Mouse (Mus musculus): ENCODE data around the gene Lgals4.
"Not testable (repeated sequence)": the region's sequence is repeated elsewhere in the genome, so short reads cannot be mapped to it uniquely, and the experiment has no call there.

Gene Lgals4

GRCm38 (mm10) chr7:28865481-28866300 lies 32.0 kb downstream of the Lgals4 start:
- DNase-seq (ENCODE audit: low read depth) = peak; percentile 99

- DNase-seq (ENCODE audit: low read depth) = peak; percentile 59
Measured at GRCm38 (mm10) chr7:28866769-28867507, 33.3 kb downstream of the Lgals4 start.

DNA sequence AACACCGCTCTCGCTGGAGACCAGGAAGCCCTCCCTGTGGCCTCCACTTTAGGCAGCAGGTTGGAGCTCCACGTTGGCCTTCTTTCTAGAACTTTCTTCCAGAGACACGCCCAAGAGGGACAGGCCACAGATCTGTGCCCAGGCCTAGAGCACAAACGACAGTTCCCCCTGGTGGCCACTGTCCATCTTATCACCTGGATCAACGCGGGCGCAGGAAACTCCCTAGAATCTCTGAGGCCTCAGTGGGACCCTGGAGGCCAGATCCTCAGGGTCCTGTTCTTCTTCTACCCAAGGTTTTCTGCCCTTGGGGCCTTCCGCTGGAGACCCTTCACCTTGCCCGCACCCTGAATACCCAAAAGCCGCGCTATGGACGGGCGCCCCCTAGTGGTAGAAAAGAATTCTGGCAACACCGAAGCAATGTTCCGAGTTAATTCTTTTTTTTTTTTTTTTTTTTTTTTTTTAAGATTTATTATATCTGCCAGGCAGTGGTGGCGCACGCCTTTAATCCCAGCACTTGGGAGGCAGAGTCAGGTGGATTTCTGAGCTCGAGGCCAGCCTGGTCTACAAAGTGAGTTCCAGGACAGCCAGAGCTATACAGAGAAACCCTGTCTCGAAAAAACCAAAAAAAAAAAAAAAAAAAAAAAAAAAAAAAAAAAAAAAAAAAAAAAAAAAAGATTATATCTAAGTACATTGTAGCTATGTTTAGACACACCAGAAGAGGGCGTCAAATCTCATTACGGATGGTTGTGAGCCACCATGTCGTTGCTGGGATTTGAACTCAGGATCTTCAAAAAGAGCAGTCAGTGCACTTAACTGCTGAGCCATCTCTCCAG lies 34.1 kb downstream of the Lgals4 start:
- peak; percentile 95 for DNase-seq (ENCODE audit: low read depth)

DNA sequence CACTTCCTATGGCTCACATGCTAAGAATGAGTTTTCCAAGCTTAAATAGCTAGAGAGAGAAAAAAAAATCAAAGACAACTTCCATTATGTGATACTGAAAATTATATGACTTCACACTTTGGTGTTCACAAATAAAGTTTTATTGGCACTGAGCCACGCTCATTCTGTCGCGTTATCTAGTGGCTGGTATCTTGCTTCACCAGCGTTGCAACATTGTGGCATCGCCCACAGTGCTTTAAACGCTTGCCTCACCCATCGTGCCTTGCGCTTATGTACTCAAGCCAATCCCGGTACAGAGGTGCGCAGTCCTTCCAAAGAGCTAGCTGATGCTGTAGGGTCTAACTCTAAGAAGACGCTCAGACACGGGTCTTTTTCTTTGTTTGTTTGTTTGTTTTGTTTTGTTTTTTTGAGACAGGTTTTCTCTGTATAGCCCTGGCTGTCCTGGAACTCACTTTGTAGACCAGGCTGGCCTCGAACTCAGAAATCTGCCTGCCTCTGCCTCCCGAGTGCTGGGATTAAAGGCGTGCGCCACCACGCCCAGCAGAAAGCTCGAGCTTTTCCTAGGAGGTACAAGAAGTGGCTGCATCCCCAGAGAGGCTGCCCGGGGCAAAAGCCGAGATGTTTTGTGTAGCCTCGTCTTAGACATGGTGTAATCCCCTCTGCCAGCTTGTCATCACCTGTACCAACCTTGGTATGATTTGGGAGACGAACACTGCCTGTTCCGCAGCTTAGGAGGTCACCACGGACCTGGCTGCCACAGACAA lies 37.4 kb downstream of the Lgals4 start:
- DNase-seq (ENCODE audit: low read depth) = no peak

DNA sequence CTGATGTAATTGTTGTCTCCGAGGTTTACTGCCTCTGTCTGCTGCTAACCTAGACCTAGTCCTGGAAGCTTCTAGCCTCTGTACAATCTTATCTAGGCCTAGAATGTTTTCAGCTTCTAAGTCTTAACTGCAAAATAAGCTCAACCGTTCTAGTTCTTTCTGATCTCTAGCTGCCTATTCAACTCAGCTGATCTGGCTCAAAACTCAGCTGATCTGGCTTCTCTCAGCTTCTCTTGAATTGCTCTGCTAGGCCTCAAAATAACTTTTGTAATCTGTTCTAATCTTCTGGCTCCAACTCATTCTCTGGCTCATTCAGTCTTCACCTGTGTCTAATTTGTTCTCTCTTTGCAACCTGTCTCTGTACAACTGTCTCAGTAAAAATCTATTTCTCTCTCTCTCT lies 40.9 kb downstream of the Lgals4 start:
- no peak for DNase-seq (ENCODE audit: low read depth)

DNA sequence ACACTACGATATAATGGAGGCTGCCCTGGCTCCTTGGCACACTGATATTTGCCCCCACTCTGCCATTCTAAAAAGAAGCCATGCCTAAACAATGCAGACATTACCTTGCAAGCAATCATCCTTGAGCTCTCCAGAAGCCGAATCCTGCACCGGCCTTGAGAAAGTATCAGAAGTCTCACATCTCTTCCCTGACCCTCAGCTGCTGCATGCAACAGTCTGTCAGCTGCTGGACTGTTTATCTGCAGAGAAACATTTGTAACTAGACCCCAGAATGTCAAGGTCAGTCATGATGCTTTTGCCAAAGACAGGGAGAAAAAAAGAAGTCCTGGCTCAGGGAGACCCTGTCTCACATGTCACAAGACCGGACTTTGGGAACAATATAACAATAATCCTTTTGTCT lies 42.4 kb downstream of the Lgals4 start:
- DNase-seq (ENCODE audit: low read depth) = no peak

DNA sequence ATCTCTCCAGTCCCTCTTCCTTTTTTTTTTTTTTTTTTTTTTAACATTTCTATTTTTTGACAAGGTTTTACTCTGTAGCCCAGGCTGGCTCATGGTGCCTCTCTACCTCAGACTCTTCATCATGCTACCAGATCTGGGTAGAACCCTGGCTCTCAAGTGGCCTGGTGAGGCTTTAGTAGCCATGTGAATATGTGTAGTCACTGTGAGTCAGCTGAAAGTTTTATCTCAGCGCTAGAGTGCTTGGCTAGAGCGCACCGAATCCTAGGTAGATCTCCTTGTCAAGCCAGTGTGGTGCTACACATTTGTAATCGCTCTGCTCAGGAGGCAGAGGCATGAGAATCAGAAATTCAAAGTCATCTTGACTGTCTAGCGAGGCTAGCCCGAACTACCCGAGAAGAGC lies 43.5 kb downstream of the Lgals4 start:
- no peak for DNase-seq (ENCODE audit: low read depth)

- DNase-seq (ENCODE audit: low read depth) = no peak
Measured at GRCm38 (mm10) chr7:28877856-28878255, 44.2 kb downstream of the Lgals4 start.

DNA sequence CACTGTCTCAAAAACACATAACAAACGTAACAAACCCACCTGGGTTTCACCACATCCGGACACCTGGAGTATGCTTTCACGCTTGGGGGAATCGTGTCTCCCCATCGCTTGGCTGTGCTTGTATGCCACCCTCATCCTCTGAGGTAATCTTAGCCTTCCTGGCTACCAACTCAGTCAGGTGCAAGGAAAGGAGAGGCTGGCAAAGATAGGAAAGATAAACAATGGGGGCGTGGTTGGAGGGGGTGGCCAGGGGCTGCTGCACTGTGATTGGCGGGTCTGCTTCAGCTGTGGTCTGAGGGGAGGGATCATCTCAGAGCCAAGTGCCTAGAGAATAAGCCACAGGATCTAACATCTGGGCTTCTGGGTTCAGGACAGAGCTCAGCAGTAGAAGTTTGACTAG lies 46.0 kb downstream of the Lgals4 start:
- no peak for DNase-seq (ENCODE audit: low read depth)

DNA sequence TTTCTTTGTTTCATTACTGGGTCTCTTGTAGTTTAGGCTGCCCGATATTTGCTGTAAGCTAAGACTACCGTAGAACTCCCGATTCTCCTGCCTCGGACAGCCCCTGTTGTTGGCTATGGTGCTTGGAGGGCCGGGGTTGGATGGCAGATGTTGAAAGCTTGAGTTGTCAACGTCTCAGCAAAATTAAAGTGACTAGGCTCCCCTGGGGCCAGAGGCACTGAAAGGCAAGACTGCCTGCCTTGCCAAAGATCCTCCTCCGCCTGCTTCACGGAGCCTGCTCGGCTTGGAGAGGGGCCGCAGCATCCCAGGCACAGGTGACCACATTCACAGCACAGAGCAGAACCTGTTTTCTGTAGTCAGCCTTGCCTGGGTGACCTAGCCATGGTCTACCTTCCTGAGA lies 46.9 kb downstream of the Lgals4 start:
- DNase-seq (ENCODE audit: low read depth) = no peak

DNA sequence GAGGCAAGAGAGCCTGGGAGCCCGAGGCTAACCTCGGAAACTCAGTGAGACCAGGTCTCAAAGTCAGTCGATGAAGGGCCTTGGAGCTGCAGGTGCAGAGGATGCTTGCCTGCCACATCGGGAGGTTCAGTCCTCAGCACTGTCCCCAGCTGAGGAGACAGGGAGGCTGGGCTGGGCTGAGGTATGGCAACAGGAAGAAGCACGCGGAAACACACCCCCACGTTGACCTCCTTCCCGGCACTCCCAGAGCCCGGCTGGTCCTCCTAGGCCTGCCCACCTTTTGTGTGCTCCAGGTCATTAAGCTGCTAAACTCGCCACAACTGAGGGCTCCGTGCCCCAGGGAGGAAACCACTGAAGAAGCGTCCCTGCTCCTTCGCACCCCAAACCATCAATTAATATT lies 47.5 kb downstream of the Lgals4 start, which contains the start of gene Capn12:
TSS of gene Capn12 (plus strand) at position 224 of the 400 bp plus-strand sequence.
- DNase-seq (ENCODE audit: low read depth) = no peak

- DNase-seq (ENCODE audit: low read depth) = no peak
Measured at GRCm38 (mm10) chr7:28883039-28883438, 49.4 kb downstream of the Lgals4 start.

DNA sequence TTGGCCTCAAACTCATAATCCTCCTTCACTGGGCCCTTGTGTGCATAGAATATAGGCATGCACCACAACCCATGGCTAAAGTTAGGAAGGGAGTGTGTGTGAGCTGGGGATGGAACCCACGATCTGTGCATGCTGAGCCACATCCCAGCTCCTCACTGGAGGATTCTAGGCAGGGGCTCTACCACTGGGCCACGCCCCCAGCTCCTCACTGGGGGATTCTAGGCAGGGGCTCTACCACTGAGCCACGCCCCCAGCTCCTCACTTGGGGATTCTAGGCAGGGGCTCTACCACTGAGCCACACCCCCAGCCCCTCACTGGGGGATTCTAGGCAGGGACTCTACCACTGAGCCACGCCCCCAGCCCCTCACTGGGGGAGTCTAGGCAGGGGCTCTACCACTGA lies 50.0 kb downstream of the Lgals4 start:
- not testable (repeated sequence) for DNase-seq (ENCODE audit: low read depth)

- DNase-seq (ENCODE audit: low read depth) = peak; percentile 22
Measured at GRCm38 (mm10) chr7:28886486-28886885, 52.8 kb downstream of the Lgals4 start.

- DNase-seq (ENCODE audit: low read depth) = peak; percentile 41
Measured at GRCm38 (mm10) chr7:28888701-28889161, 55.1 kb downstream of the Lgals4 start.
